Mouse (Mus musculus) embryonic facial prominence, embryonic 13.5 days (tissue): Measurements from ENCODE around the gene Cwf19l1. TPM values are rescaled to one million over a fixed set of nuclear protein-coding genes. Genes with fewer than 3 reads are reported as not detected.
A peak's percentile ranks its signal among the peaks of the same experiment; 100 is the strongest.

Source experiments
- ATAC-seq: fragments of 200-750 bp; cut with Nextera tagmentation; 2 replicates; pipeline ENCODE4 v1.8.0; 2017; ENCODE audit warnings: low read depth; ENCODE audit not compliant: insufficient number of reproducible peaks, insufficient read depth, low FRiP score, low TSS enrichment
- H3K27ac ChIP-seq: fragments of 300-500 bp; sonication (generic); 2 replicates; pipeline ENCODE4 v1.5.1; 2015; ENCODE audit warnings: moderate library complexity, mild to moderate bottlenecking, inconsistent platforms
- H3K27me3 ChIP-seq: fragments of 300-500 bp; sonication (generic); 2 replicates; pipeline ENCODE4 v1.6.1; 2015; ENCODE audit warnings: mild to moderate bottlenecking, inconsistent platforms
- H3K36me3 ChIP-seq: fragments of 300-500 bp; sonication (generic); 2 replicates; pipeline ENCODE4 v1.6.1; 2015; ENCODE audit warnings: mild to moderate bottlenecking, inconsistent platforms
- H3K4me1 ChIP-seq: fragments of 300-500 bp; sonication (generic); 2 replicates; pipeline ENCODE4 v1.6.1; 2015; ENCODE audit warnings: inconsistent platforms
- H3K4me2 ChIP-seq: fragments of 300-500 bp; sonication (generic); 2 replicates; pipeline ENCODE4 v1.6.1; 2015; ENCODE audit warnings: moderate library complexity, mild to moderate bottlenecking, inconsistent platforms
- H3K4me3 ChIP-seq: fragments of 300-500 bp; sonication (generic); 2 replicates; pipeline ENCODE4 v1.5.1; 2015; ENCODE audit warnings: mild to moderate bottlenecking, inconsistent platforms
- H3K9ac ChIP-seq: fragments of 300-500 bp; sonication (generic); 2 replicates; pipeline ENCODE4 v1.6.1; 2015; ENCODE audit warnings: mild to moderate bottlenecking, inconsistent platforms
- H3K9me3 ChIP-seq: fragments of 300-500 bp; sonication (generic); 2 replicates; pipeline ENCODE4 v1.6.1; 2016; ENCODE audit warnings: inconsistent platforms
- WGBS: fragments of 180-500 bp; shearing (Covaris S2); methylation state at CpG from one replicate; pipeline ENCODE4 v1.1.7; 2015; ENCODE audit warnings: mixed read lengths; 5-methylcytosine and 5-hydroxymethylcytosine counted together
- polyA plus RNA-seq: library from polyadenylated mRNA; unstranded; fragments of >200 nt; fragmentation: Nextera tagmentation; extraction: Ambion mirVana; gene quantifications from 2 replicates; pipeline ENCODE4 v1.2.1, GENCODE M21; 2015

The Cwf19l1 gene
- polyA plus RNA-seq: 34.1 and 43.6 TPM in 2 replicates

DNA sequence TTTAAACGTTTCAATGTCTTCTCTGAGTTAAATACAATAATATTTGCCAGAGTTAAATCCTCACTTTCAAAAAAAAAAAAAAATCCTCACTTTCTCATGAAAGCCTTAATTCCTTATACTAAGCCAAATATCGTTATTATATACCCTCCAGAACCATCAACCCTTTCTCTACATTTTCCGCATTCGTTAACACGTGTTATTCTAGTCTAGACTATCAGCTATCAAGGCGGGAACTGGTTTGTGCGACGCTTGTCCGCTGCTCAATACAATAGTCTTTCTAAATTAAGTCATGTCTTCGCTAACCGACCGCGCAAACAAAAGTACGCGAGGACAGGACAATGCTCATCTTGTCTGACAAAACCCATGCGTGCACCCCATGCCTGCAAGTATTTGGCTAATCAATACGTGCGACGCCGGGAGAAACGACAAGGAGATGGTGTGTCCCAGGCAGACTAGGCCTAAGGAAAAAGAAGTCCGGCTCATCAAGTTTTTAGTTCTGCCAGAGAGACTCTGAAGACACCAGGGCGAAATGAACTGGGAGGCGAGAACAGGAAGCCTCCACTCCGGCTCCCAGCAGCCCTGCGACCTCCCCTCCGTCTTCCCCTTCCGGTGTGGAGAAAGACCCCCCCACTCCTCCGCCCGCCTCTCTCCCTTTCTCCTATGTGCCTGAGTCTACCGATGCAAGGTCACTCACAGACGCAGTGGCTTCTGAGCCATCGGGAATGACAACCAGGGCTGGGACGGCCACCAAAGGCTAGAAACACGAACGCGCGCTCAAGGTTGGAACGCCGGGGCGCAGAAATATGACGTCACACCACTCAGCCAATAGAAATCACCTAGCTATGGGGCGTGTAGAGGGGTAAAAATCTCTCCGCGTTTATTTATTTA, at the start of gene Cwf19l1:
Cwf19l1 (minus strand) TSS at position 805 of the 888 bp plus-strand sequence.
- H3K9me3 ChIP-seq: no peaks in the 10 kb centered on the region
- under 1% methylated on average over 45 of the region's 45 CpGs for WGBS

DNA sequence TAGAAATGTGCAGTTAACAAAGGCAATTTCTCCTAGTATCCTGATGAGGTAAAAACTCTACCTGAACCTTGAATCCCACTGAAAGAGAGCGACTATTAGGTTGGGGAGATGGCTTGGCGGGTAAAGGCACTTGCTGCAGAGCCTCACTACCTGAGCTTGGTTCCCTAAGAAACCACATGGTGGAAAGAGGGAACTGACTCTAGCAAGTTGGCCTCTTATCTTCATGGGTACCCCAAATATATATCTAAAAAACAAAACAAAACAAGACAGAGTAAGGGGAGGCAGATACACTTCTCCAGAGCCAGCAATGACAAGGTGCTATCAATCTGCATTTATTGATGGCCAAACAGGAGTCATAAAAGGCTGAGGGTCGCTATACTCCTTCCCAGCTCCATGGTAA, 48.3 kb upstream of the Cwf19l1 start:
- Histone ChIP-seq H3K27ac (no peak overlapping the region), H3K36me3 (no peaks in the 10 kb centered on the region), H3K4me3 (no peak overlapping the region), H3K27me3 (no peaks in the 10 kb centered on the region), H3K4me1 (no peaks in the 10 kb centered on the region), H3K9ac (no peak overlapping the region), H3K4me2 (no peak overlapping the region), H3K9me3 (no peaks in the 10 kb centered on the region)
- no peak for ATAC-seq
- WGBS: 77% methylated on average over 3 of the region's 3 CpGs

More for the DNA sequence above, at the start of gene Cwf19l1:
- Histone ChIP-seq H3K4me2 (peak within 1 kb of the TSS; percentile 63), H3K9ac (peak within 1 kb of the TSS; percentile 83), H3K4me1 (peaks cover 7% of the 10 kb centered on the region), H3K27me3 (no peaks in the 10 kb centered on the region), H3K27ac (peak within 1 kb of the TSS; percentile 94), H3K36me3 (peaks cover 45% of the 10 kb centered on the region), H3K4me3 (peak within 1 kb of the TSS; percentile 79)
- peak; percentile 81 for ATAC-seq

DNA sequence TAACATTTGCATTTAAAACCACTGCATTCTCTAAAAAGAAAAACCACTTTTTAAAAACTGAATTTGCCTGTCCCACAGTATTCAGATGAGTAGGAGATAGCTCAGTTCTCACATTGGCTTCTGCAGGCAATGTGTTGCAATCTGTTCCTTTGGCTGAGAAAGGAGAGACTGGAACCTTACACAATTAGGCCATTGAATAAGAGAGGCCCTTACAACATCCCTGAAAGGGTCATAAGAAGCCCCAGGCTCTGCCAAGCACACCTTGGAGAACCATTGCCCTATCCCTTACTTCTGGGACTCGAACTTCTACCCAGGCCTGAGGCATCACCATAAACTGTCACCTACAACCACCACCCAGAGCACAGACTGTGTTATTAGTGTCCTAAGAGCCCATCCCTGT, 44.8 kb upstream of the Cwf19l1 start:
- no peak overlapping the region for H3K4me3 ChIP-seq
- no peaks in the 10 kb centered on the region for H3K9me3 ChIP-seq
- WGBS: 76% methylated on average over 1 of the region's 1 CpGs
- H3K36me3 ChIP-seq: no peaks in the 10 kb centered on the region
- H3K27me3 ChIP-seq: no peaks in the 10 kb centered on the region
- no peak for ATAC-seq
- H3K4me1 ChIP-seq: no peaks in the 10 kb centered on the region
- H3K9ac ChIP-seq: no peak overlapping the region
- no peak overlapping the region for H3K4me2 ChIP-seq
- H3K27ac ChIP-seq: no peak overlapping the region

DNA sequence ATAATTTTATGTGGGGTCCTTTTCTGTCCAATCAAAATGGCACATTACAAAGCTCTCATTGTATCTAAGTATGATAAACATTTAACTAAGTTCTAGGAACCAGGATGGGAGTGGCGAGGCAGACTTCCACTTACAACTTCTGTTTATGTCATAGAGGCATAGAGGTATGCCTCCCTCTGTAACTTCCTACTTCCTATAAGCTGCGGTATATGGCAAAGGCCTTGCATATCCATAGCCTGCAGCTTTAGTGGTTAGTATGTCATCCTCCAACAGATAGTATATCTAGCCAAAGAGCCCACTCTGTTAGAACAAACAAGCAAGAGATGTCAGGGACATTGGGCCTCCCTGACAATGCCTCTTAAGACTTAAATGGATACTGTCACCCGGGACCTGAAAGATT, 41.1 kb upstream of the Cwf19l1 start:
- no peak for ATAC-seq
- WGBS: 83% methylated on average over 3 of the region's 3 CpGs
- no peaks in the 10 kb centered on the region for H3K36me3 ChIP-seq

DNA sequence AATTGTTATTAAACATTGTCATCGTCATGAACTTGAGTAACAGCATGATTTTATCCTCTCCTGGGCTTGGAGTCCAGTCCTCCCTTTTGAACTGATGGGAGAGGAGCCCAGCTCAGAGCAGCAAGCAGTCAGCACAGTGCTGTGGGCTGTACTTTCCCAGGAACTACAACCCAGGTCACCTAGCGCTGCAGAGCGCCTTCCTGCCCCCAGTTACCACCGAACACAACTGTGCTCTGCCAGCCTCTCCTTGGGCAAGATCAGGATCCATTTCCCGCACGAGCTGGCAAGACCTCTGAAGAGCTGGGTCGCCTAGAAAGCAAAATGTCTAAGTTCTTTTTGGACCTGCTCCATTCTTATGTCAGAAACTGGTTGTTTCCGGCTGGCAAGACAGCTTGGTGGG, 39.2 kb upstream of the Cwf19l1 start:
- ATAC-seq: no peak
- no peak overlapping the region for H3K9ac ChIP-seq
- no peak overlapping the region for H3K27ac ChIP-seq
- H3K27me3 ChIP-seq: no peaks in the 10 kb centered on the region
- no peak overlapping the region for H3K4me3 ChIP-seq
- H3K4me2 ChIP-seq: no peak overlapping the region
- no peaks in the 10 kb centered on the region for H3K9me3 ChIP-seq
- no peaks in the 10 kb centered on the region for H3K4me1 ChIP-seq
- H3K36me3 ChIP-seq: no peaks in the 10 kb centered on the region
- 67% methylated on average over 8 of the region's 8 CpGs for WGBS

More for the DNA sequence above, 41.1 kb upstream of the Cwf19l1 start:
- H3K27ac ChIP-seq: no peak overlapping the region
- no peaks in the 10 kb centered on the region for H3K9me3 ChIP-seq
- H3K9ac ChIP-seq: no peak overlapping the region
- H3K4me3 ChIP-seq: no peak overlapping the region
- no peaks in the 10 kb centered on the region for H3K27me3 ChIP-seq
- no peak overlapping the region for H3K4me2 ChIP-seq
- no peaks in the 10 kb centered on the region for H3K4me1 ChIP-seq

DNA sequence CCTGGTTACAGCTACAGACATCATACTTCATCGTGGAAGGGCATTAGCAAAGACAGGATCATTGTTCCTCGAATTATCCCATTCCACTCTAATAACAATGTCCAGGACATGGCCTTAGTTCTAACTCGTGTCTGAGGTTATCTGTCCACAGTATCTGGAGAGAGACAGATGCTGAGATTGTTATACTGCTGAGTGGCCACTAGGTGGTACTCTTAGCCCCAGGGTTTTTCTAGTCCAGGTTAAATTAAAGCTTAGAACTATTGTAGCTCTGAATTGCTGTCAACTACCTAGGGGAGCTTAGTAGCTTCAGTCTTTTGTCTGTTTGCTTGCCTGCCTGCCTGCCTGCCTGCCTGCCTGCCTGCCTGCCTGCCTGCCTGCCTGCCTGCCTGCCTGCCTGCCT, 25.8 kb upstream of the Cwf19l1 start:
- no peak overlapping the region for H3K27ac ChIP-seq
- H3K9me3 ChIP-seq: no peaks in the 10 kb centered on the region
- no peaks in the 10 kb centered on the region for H3K4me1 ChIP-seq
- H3K4me2 ChIP-seq: no peak overlapping the region
- 7% methylated on average over 3 of the region's 3 CpGs for WGBS
- H3K27me3 ChIP-seq: peaks cover 9% of the 10 kb centered on the region; the same call in 1 of the 2 replicates
- H3K36me3 ChIP-seq: no peaks in the 10 kb centered on the region
- H3K9ac ChIP-seq: no peak overlapping the region
- no peak for ATAC-seq
- no peak overlapping the region for H3K4me3 ChIP-seq

DNA sequence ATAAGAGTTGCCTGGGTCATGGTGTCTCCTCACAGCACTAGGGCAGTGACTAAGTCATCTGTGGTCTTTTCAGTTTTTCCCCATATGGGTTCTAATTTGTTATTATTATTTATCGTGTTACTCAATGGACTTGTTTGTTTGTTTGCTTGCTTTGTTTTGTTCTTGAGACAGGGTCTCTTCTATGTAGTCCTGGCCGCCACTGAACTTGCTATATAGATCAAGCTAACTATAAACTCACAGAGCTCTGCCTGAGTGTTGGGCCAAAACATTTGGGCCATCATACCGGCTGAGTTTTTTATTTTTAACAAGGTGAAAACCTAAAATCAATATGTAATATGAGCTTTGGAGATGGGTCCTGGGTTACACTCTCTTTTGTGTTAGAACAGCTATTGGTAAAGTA, 23.7 kb upstream of the Cwf19l1 start:
- no peak overlapping the region for H3K4me2 ChIP-seq

DNA sequence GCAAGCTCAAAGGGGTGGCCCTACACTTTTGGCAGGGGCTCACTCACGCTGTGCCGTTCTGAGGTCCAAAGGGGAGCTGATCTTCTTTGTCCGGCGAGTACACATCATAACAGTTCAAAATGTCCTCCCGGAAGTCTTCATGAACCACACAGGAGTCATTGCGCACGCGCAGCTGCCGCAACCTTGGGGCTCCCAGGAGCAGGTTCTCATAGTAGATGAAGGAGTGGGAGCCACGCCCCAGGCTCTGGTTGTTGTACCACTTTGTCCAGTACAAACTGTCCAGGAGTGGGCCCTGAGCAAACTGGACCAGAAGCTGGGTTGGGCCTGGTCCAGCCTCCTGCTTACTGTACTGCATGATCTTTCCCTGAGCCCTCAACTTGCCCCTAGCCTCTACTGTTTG, 21.3 kb upstream of the Cwf19l1 start:
- Histone ChIP-seq H3K27ac (no peak overlapping the region), H3K4me3 (no peak overlapping the region), H3K4me2 (no peak overlapping the region), H3K4me1 (no peaks in the 10 kb centered on the region), H3K27me3 (peaks cover 42% of the 10 kb centered on the region), H3K36me3 (no peaks in the 10 kb centered on the region), H3K9me3 (no peaks in the 10 kb centered on the region), H3K9ac (no peak overlapping the region)
- ATAC-seq: no peak
- 92% methylated on average over 10 of the region's 10 CpGs for whole genome bisulfite sequencing

More for the DNA sequence above, 23.7 kb upstream of the Cwf19l1 start:
- Histone ChIP-seq H3K4me3 (no peak overlapping the region), H3K36me3 (no peaks in the 10 kb centered on the region), H3K9ac (no peak overlapping the region), H3K27me3 (peaks cover 23% of the 10 kb centered on the region; the same call in 1 of the 2 replicates), H3K4me1 (no peaks in the 10 kb centered on the region), H3K9me3 (no peaks in the 10 kb centered on the region), H3K27ac (no peak overlapping the region)
- no peak for ATAC-seq
- 85% methylated on average over 3 of the region's 3 CpGs for WGBS

DNA sequence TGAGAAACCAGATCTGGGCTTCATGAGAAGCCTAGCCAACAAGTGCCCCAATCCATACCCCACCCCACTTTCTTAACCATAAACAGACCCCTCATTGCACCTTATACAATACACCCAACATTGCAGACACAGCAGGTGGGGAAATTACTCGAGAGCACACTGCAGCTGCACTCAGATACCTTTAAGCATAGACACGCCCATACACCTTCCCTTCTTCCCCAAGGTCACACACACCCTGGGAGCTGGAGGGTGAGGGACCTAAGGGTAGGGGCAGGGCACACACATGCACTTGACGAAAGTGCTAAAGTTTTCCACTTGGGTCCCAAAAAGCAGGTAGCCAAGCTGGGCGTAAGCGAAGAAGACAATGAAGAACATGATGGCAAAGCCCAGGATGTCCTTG, 18.1 kb upstream of the Cwf19l1 start:
- Histone ChIP-seq H3K9me3 (no peaks in the 10 kb centered on the region), H3K27ac (no peak overlapping the region), H3K4me1 (no peaks in the 10 kb centered on the region), H3K4me3 (no peak overlapping the region), H3K27me3 (peaks cover 50% of the 10 kb centered on the region), H3K36me3 (no peaks in the 10 kb centered on the region), H3K4me2 (no peak overlapping the region), H3K9ac (no peak overlapping the region)
- WGBS: 76% methylated on average over 5 of the region's 5 CpGs
- ATAC-seq: no peak

DNA sequence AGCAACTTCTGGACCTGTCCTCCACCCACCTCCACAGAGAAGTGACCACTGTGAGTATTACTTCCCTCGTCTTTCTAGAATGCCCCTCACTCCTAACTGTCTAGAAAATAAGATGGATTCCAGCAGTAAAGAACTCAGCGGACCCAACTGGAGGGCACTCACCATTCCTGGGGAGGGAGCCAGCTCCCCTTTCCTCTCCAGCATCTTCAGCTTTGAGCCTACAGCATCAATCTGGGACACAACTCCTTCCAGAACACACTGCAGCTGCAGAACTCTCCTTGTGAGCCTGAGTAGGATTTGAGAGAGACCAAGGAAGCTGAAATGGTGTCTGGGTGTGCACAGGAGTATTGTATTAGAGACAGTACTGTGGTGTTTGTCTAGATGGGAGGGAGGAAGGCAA, 13.3 kb upstream of the Cwf19l1 start:
- ATAC-seq: no peak
- no peak overlapping the region for H3K9ac ChIP-seq
- peaks cover 11% of the 10 kb centered on the region for H3K4me1 ChIP-seq
- H3K27me3 ChIP-seq: peaks cover 28% of the 10 kb centered on the region
- H3K36me3 ChIP-seq: peaks cover 5% of the 10 kb centered on the region; the same call in 1 of the 2 replicates
- no peak overlapping the region for H3K4me3 ChIP-seq
- H3K9me3 ChIP-seq: no peaks in the 10 kb centered on the region
- H3K27ac ChIP-seq: no peak overlapping the region
- H3K4me2 ChIP-seq: no peak overlapping the region
- 76% methylated on average over 2 of the region's 2 CpGs for WGBS

DNA sequence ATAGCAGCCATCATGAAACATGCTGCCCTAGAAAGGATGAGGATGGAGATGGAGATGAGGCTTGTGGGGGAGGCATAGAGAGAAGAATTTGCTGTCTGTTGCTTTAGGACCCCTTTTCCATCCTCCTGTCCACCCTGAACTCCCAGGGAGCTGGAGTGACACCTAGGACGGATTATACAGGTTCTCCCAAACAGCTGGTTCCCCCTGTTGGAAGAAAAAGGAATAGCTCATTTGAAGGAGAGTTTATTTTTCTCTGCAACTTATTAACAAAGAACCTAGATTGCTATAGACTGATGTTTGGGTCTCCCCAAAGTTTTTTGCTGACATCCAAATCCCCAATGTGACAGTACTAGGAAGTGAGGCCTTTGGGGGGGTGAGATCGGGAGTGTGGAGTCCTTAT, 12.7 kb upstream of the Cwf19l1 start:
- H3K36me3 ChIP-seq: peaks cover 10% of the 10 kb centered on the region
- 42% methylated on average over 2 of the region's 2 CpGs for WGBS
- no peaks in the 10 kb centered on the region for H3K9me3 ChIP-seq
- H3K4me2 ChIP-seq: no peak overlapping the region
- H3K27ac ChIP-seq: no peak overlapping the region
- peaks cover 25% of the 10 kb centered on the region for H3K27me3 ChIP-seq
- H3K4me1 ChIP-seq: peaks cover 11% of the 10 kb centered on the region
- no peak overlapping the region for H3K9ac ChIP-seq
- no peak for ATAC-seq
- H3K4me3 ChIP-seq: no peak overlapping the region

DNA sequence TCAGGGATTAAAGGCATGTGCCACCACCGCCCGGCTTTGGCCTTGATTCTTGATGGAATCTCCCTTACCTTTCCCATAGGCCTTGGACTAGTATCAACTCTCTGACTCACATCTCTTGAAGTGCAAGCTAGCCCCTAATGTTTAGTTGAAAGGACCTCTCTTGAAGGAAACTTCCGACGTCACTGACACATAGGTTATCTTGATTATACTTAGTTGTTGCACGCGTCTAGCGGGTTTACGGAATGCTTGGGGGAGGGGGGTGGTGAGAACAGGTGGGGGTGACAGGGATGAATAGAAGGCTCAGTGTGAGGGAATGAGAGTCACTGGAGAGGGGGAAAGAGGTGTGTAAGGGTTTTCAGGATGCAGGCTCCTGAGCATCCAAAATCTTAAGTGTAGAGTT, 11.3 kb upstream of the Cwf19l1 start:
- Histone ChIP-seq H3K27me3 (peaks cover 11% of the 10 kb centered on the region), H3K4me2 (no peak overlapping the region), H3K27ac (no peak overlapping the region), H3K4me3 (no peak overlapping the region; the same call in 1 of the 2 replicates), H3K9ac (no peak overlapping the region), H3K4me1 (peaks cover 11% of the 10 kb centered on the region), H3K9me3 (no peaks in the 10 kb centered on the region), H3K36me3 (peaks cover 24% of the 10 kb centered on the region)
- no peak for ATAC-seq
- 95% methylated on average over 8 of the region's 8 CpGs for WGBS
